8 mouse cellular contexts compared by ENCODE assay signal in genomic region chr10:7118258-7119077, GRCm38 (mm10).
DNase-seq lines count a peak whose midpoint lies in the region; TF ChIP-seq lines count a peak whose summit lies in the region.

No protein-coding gene starts in this region.

- no peak for TF ChIP-seq CTCF in embryonic fibroblast, embryonic 13.5 days (IDR thresholded peaks at IDR 0.05; ENCODE audit: borderline replicate concordance, insufficient read depth, low read length)

- peaks cover 23% of the 10 kb centered on the region for H3K4me1 ChIP-seq in embryonic fibroblast, embryonic 13.5 days (ENCODE audit: control insufficient read depth, insufficient read depth, low read length)

- peak; percentile 35 for DNase-seq in embryo, embryonic 11 days
- DNase-seq in embryo, embryonic 9.5 days (ENCODE audit: extremely low spot score), result no peak
- DNase-seq in adrenal gland, postnatal 10 days, result peak; percentile 85
- DNase-seq in heart, postnatal 10 days, result peak; percentile 83 to 85
- DNase-seq in layer of hippocampus, adult 9-11 months, result peak; percentile 29
- DNase-seq in lung, postnatal 25 days (ENCODE audit: low spot score), result peak; percentile 88
- no peak for DNase-seq in thymus, postnatal 25 days

- H3K4me3 ChIP-seq in embryonic fibroblast, embryonic 13.5 days (ENCODE audit: insufficient read depth, low read length), result no peak overlapping the region

- intact Hi-C loops in heart, postnatal 10 days (cut with DNase I), result loop anchor here (2.0 kb wide), 2 partner anchors 70 to 92 kb away; no protein-coding TSS in a partner anchor

- H3K27ac ChIP-seq in embryonic fibroblast, embryonic 13.5 days (ENCODE audit: insufficient read depth, low read length), result peak overlapping the region; percentile 97

- no peak for TF ChIP-seq POLR2A in embryonic fibroblast, embryonic 13.5 days (IDR thresholded peaks at IDR 0.05; ENCODE audit: low read depth, low read length)

Comparison
In these comparisons a context has a peak if more than half of its experiments do, and no peak if none do; other contexts are left out.
1. DNase-seq: peak in embryo, embryonic 11 days (single experiment), adrenal gland, postnatal 10 days (single experiment), heart, postnatal 10 days (2 of 2), layer of hippocampus, adult 9-11 months (single experiment) and lung, postnatal 25 days (single experiment); none in embryo, embryonic 9.5 days (single experiment) and thymus, postnatal 25 days (single experiment).